Mouse (Mus musculus): ENCODE measurements around the gene Nos2.

DNA sequence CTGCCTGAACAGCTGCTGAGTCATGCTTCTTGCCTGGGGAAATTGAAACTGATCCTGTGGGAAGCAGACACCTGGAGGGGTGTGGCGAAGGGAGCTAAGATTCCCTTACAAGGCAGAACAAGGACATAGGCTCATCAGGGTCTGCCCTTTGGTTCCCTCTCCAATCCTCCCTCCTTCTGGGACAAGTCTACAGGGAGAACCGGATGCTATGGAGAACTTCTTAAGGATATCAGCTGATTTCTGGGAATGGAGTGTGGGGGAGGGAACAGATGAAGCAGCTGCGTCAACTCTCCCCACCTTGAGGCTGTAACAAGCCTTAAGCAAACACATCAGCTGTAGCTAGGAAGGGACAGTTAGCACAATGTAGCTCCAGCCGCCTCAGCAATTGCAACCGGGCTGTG, 82.0 kb downstream of the Nos2 start:
- TF ChIP-seq CTCF (IDR thresholded peaks at IDR 0.05; ENCODE audit: low read depth, low read length): no peak
- TF ChIP-seq POLR2A (IDR thresholded peaks at IDR 0.05; ENCODE audit: extremely low read depth, insufficient read depth, low read length): no peak

All from liver, adult 2 months (tissue).